Mouse (Mus musculus): ENCODE measurements at regions not wholly inside any gene's neighbourhood (a gene's known extent, or its start where the extent isn't known, plus 50 kb on each side); places are given as distances from the start of the nearest gene placed in this dataset.

DNA sequence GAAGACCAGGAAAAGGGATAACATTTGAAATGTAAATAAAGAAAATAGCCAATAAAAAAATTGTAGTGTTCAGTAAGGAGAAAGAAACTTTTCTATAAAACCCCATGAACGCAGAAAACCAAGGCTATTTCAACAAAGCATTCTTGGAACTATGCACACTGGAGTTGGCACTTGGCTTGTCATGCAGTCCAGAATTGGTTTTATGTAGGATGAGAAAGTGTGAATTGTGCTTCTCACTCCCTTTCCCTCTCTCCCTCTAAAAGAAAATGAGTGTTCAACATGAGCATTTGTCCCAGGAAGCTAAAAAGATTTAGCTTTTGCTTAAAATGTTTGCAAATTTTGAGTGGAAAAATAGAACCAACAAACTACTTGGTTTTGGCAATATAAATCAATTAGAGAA, 841.6 kb upstream of the Adam24 start:
- TF ChIP-seq POLR2A (IDR thresholded peaks at IDR 0.05; ENCODE audit: insufficient read depth, low read length) (no peak), CTCF (IDR thresholded peaks at IDR 0.05; ENCODE audit: low read depth, low read length) (no peak), EP300 (IDR thresholded peaks at IDR 0.05; ENCODE audit: insufficient read depth, low read depth, low read length) (no peak)
- H3K9ac ChIP-seq (ENCODE audit: low read depth, poor library complexity, severe bottlenecking): no peak overlapping the region
- no peak overlapping the region for H3K4me3 ChIP-seq (ENCODE audit: low read depth, low read length)
- no peaks in the 10 kb centered on the region for H3K27me3 ChIP-seq (ENCODE audit: control insufficient read depth, insufficient read depth, low read length, poor library complexity, severe bottlenecking)
- H3K27ac ChIP-seq (ENCODE audit: insufficient read depth, low read length): no peak overlapping the region
- H3K9me3 ChIP-seq (replicated peaks; ENCODE audit: control insufficient read depth, insufficient read depth, low read length, poor library complexity, severe bottlenecking): no peaks in the 10 kb centered on the region
- no peaks in the 10 kb centered on the region for H3K36me3 ChIP-seq (ENCODE audit: control insufficient read depth, insufficient read depth, low read length, poor library complexity, severe bottlenecking)
- H3K4me1 ChIP-seq (ENCODE audit: control insufficient read depth, insufficient read depth, low read length): no peaks in the 10 kb centered on the region

DNA sequence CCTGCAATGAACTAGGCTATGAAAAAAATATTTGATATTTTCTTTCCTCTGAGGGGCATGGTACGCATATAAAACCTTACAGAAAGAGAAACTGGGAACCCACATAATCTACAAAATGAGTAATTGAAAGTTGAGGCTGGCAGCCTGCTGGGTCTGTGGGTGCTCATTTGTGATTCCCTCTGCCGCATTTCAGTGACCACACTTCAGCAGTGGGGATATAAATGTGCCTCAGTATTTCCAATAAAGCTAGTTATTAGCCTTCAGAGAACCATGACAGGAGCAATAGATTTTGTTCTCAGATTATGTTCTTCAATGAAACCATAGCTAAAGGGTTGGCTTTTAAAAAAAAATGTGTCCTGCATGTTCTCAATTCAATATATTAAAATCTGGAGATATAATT, 828.0 kb upstream of the Adam24 start:
- Histone ChIP-seq H3K4me1 (ENCODE audit: control insufficient read depth, insufficient read depth, low read length) (no peaks in the 10 kb centered on the region), H3K27ac (ENCODE audit: insufficient read depth, low read length) (no peak overlapping the region), H3K27me3 (ENCODE audit: control insufficient read depth, insufficient read depth, low read length, poor library complexity, severe bottlenecking) (no peaks in the 10 kb centered on the region), H3K4me3 (ENCODE audit: low read depth, low read length) (no peak overlapping the region), H3K9me3 (replicated peaks; ENCODE audit: control insufficient read depth, insufficient read depth, low read length, poor library complexity, severe bottlenecking) (no peaks in the 10 kb centered on the region), H3K9ac (ENCODE audit: low read depth, poor library complexity, severe bottlenecking) (no peak overlapping the region), H3K36me3 (ENCODE audit: control insufficient read depth, insufficient read depth, low read length, poor library complexity, severe bottlenecking) (no peaks in the 10 kb centered on the region)
- no peak for TF ChIP-seq EP300 (IDR thresholded peaks at IDR 0.05; ENCODE audit: insufficient read depth, low read depth, low read length)
- TF ChIP-seq POLR2A (IDR thresholded peaks at IDR 0.05; ENCODE audit: insufficient read depth, low read length): no peak
- no peak for TF ChIP-seq CTCF (IDR thresholded peaks at IDR 0.05; ENCODE audit: low read depth, low read length)

DNA sequence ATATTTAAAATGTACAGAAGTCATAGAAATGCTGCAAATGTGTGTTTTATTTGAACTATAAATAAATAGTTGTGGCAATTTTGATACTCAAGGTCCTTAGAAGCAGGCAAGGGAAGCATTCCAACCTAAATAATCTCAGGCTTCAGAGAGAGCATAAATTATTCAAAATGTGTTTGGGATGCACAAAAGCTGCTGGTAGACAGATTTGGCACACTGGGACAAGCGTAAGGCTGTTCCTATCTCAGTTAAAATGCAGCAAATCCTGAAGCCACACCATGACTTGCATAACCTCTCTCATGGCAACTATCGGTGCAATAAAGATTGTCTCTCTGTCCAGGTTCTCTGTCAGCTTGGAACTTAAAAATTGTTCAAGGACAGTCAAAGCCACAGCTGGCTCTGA, 812.3 kb upstream of the Adam24 start:
- Histone ChIP-seq H3K27me3 (ENCODE audit: control insufficient read depth, insufficient read depth, low read length, poor library complexity, severe bottlenecking) (no peaks in the 10 kb centered on the region), H3K9me3 (replicated peaks; ENCODE audit: control insufficient read depth, insufficient read depth, low read length, poor library complexity, severe bottlenecking) (no peaks in the 10 kb centered on the region), H3K9ac (ENCODE audit: low read depth, poor library complexity, severe bottlenecking) (no peak overlapping the region), H3K4me1 (ENCODE audit: control insufficient read depth, insufficient read depth, low read length) (no peaks in the 10 kb centered on the region), H3K36me3 (ENCODE audit: control insufficient read depth, insufficient read depth, low read length, poor library complexity, severe bottlenecking) (no peaks in the 10 kb centered on the region), H3K27ac (ENCODE audit: insufficient read depth, low read length) (no peak overlapping the region), H3K4me3 (ENCODE audit: low read depth, low read length) (no peak overlapping the region)
- no peak for TF ChIP-seq POLR2A (IDR thresholded peaks at IDR 0.05; ENCODE audit: insufficient read depth, low read length)
- no peak for TF ChIP-seq CTCF (IDR thresholded peaks at IDR 0.05; ENCODE audit: low read depth, low read length)
- TF ChIP-seq EP300 (IDR thresholded peaks at IDR 0.05; ENCODE audit: insufficient read depth, low read depth, low read length): no peak

DNA sequence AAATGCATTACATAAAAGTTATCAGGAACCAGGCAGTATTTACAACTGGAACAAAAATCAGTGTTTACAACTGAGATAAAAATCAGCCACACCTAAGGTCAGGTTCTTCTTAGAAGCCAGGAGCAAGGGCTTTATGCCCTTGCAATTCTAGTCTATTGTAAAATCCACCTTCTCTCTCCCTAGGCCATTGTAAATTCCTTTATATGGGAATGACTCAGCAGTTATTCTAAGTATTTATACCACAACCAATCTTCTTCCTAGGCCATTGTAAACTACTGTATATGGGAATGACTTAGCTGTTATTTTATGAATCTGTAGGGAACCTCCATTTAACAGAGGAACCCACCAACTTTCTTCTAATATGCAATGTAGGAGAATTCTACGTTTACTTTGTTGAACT, 772.6 kb upstream of the Adam24 start:
- Histone ChIP-seq H3K27ac (ENCODE audit: insufficient read depth, low read length) (no peak overlapping the region), H3K9ac (ENCODE audit: low read depth, poor library complexity, severe bottlenecking) (no peak overlapping the region), H3K27me3 (ENCODE audit: control insufficient read depth, insufficient read depth, low read length, poor library complexity, severe bottlenecking) (no peaks in the 10 kb centered on the region), H3K4me1 (ENCODE audit: control insufficient read depth, insufficient read depth, low read length) (no peaks in the 10 kb centered on the region), H3K4me3 (ENCODE audit: low read depth, low read length) (no peak overlapping the region), H3K9me3 (replicated peaks; ENCODE audit: control insufficient read depth, insufficient read depth, low read length, poor library complexity, severe bottlenecking) (no peaks in the 10 kb centered on the region), H3K36me3 (ENCODE audit: control insufficient read depth, insufficient read depth, low read length, poor library complexity, severe bottlenecking) (no peaks in the 10 kb centered on the region)
- TF ChIP-seq CTCF (IDR thresholded peaks at IDR 0.05; ENCODE audit: low read depth, low read length) (no peak), EP300 (IDR thresholded peaks at IDR 0.05; ENCODE audit: insufficient read depth, low read depth, low read length) (no peak), POLR2A (IDR thresholded peaks at IDR 0.05; ENCODE audit: insufficient read depth, low read length) (no peak)

DNA sequence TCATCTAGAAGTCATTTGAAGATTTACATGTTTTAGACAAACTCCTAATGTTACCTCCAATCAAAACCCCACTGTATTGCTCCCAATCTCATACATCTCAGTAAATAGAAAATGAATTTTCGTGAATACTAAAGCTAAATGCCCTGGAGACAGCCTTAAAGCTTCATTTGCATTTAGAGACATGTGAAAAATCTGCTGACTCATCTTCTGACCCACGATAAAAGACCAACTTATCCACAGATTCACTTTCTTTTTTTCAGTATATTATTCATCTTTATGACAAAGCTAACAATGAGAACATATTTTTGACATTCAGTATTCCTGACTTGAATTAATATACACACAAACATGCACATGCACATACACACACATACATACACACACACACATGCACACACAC, 762.0 kb upstream of the Adam24 start:
- TF ChIP-seq POLR2A (IDR thresholded peaks at IDR 0.05; ENCODE audit: insufficient read depth, low read length) (no peak), CTCF (IDR thresholded peaks at IDR 0.05; ENCODE audit: low read depth, low read length) (no peak), EP300 (IDR thresholded peaks at IDR 0.05; ENCODE audit: insufficient read depth, low read depth, low read length) (no peak)
- Histone ChIP-seq H3K4me3 (ENCODE audit: low read depth, low read length) (no peak overlapping the region), H3K36me3 (ENCODE audit: control insufficient read depth, insufficient read depth, low read length, poor library complexity, severe bottlenecking) (no peaks in the 10 kb centered on the region), H3K27me3 (ENCODE audit: control insufficient read depth, insufficient read depth, low read length, poor library complexity, severe bottlenecking) (peaks cover 1% of the 10 kb centered on the region; the same call in 1 of the 2 replicates), H3K9me3 (replicated peaks; ENCODE audit: control insufficient read depth, insufficient read depth, low read length, poor library complexity, severe bottlenecking) (no peaks in the 10 kb centered on the region), H3K27ac (ENCODE audit: insufficient read depth, low read length) (no peak overlapping the region), H3K4me1 (ENCODE audit: control insufficient read depth, insufficient read depth, low read length) (no peaks in the 10 kb centered on the region), H3K9ac (ENCODE audit: low read depth, poor library complexity, severe bottlenecking) (no peak overlapping the region)

DNA sequence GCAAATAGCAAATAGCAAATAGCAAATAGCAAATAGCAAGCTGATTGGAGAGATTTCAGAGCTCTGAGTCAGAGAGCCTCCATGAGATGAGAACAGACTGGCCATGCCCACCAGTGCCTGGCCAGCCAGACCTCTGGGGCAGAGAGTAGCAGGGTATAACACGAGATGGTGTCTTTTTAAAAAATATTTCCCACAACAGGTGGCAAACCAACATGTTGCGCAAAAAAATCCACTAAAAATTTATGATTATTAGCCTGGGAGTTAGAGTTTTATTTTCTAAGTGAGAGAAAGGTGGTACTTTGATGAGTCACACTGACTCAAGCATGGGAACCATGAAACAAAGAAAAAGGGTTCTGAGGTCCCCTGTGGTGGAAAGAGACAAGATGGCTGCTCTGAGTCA, 753.5 kb upstream of the Adam24 start:
- H3K4me1 ChIP-seq (ENCODE audit: control insufficient read depth, insufficient read depth, low read length): no peaks in the 10 kb centered on the region
- H3K4me3 ChIP-seq (ENCODE audit: low read depth, low read length): no peak overlapping the region
- no peak for TF ChIP-seq POLR2A (IDR thresholded peaks at IDR 0.05; ENCODE audit: insufficient read depth, low read length)
- TF ChIP-seq CTCF (IDR thresholded peaks at IDR 0.05; ENCODE audit: low read depth, low read length): no peak
- no peak for TF ChIP-seq EP300 (IDR thresholded peaks at IDR 0.05; ENCODE audit: insufficient read depth, low read depth, low read length)
- no peaks in the 10 kb centered on the region for H3K9me3 ChIP-seq (replicated peaks; ENCODE audit: control insufficient read depth, insufficient read depth, low read length, poor library complexity, severe bottlenecking)
- no peak overlapping the region for H3K27ac ChIP-seq (ENCODE audit: insufficient read depth, low read length)
- H3K9ac ChIP-seq (ENCODE audit: low read depth, poor library complexity, severe bottlenecking): no peak overlapping the region
- no peaks in the 10 kb centered on the region for H3K36me3 ChIP-seq (ENCODE audit: control insufficient read depth, insufficient read depth, low read length, poor library complexity, severe bottlenecking)
- H3K27me3 ChIP-seq (ENCODE audit: control insufficient read depth, insufficient read depth, low read length, poor library complexity, severe bottlenecking): peaks cover 1% of the 10 kb centered on the region

Data from ES-Bruce4 (cell line).